Mouse (Mus musculus) lung, adult 2 months (tissue): Measurements from ENCODE around the gene Fat1.

Source experiments
- CTCF ChIP-seq: fragments of 200-500 bp; IDR thresholded peaks from 2 replicates; pipeline ENCODE4 v1.5.1; 2011; ENCODE audit warnings: mild to moderate bottlenecking, low read length, control low read depth; ENCODE audit not compliant: insufficient read depth
- POLR2A ChIP-seq: fragments of 200-500 bp; IDR thresholded peaks from 2 replicates; pipeline ENCODE4 v1.6.1; 2011; ENCODE audit warnings: low read depth, mild to moderate bottlenecking, control low read depth, low read length, borderline replicate concordance; ENCODE audit errors: extremely low read depth

DNA sequence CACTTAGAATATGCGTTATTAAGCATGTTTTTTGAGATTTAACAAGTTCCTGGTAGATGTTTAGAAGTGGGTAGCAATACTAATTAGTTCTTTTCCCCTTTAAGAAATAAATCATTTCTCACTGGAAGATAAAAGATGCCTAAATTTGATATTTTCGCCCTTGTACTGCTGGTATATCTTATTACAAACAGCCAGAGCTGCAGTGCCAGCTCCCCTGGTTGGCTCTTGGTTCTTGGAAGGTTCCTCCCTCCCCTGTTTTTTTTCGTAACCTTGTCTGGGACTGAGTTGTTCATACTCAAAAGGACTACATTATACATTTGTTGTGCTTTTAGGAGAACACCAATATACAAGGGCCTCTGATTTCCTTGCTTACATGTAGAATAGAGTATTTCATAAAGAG, 62.1 kb downstream of the Fat1 start:
- TF ChIP-seq CTCF (no peak), POLR2A (no peak)
